Mouse (Mus musculus) cerebellum, adult 2 months (tissue): Measurements from ENCODE around the gene Grin2c.

Experiments
- CTCF ChIP-seq: fragments of 200-500 bp; IDR thresholded peaks from 2 replicates; pipeline ENCODE4 v1.5.1; 2011; ENCODE audit warnings: low read depth, mild to moderate bottlenecking, control low read depth, low read length, moderate library complexity, borderline replicate concordance; ENCODE audit not compliant: insufficient read depth
- POLR2A ChIP-seq: fragments of 200-500 bp; IDR thresholded peaks from 2 replicates; pipeline ENCODE4 v1.6.1; 2011; ENCODE audit warnings: low read length, control low read depth, borderline replicate concordance; ENCODE audit not compliant: insufficient read depth

- TF ChIP-seq CTCF (no peak), POLR2A (no peak)
These were observed 43.2 kb downstream of the Grin2c start for GRCm38 (mm10) chr11:115223877-115224276.
